Mouse (Mus musculus): ENCODE results near the gene Ulk4. TPM values are rescaled to one million over a fixed set of nuclear protein-coding genes. Genes with fewer than 3 reads are reported as not detected.
"Not testable (repeated sequence)": the region's sequence is repeated elsewhere in the genome, so short reads cannot be mapped to it uniquely, and the experiment has no call there.

Ulk4 gene
- total RNA-seq, 2 experiments from 2014 or later = 0.24 to 2.0 TPM

- no peak for ATAC-seq (replicated peaks; ENCODE audit: low FRiP score, low TSS enrichment, poor library complexity, severe bottlenecking)
Observed at GRCm38 (mm10) chr9:121204149-121204800, 72.7 kb downstream of the Ulk4 start.

DNA sequence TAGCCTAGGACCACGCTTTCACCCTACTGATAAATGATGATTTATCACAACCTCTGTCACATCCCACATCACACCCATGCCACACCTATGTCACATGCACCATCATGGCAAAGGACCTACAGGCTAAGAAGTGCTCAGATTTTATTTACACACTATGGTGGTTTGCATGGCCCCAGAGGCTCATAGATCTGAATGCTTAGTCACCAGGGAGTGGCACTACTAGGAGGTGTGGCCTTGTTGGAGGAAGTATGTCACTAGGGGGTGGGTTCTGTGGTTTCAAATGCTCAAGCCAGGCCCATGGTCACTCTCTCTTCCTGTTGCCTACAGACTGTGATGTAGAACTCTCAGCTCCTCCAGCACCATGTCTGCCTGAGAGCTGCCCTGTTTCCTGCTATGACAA, 73.3 kb downstream of the Ulk4 start:
- no peak for ATAC-seq (replicated peaks; ENCODE audit: low FRiP score, low TSS enrichment, poor library complexity, severe bottlenecking)

DNA sequence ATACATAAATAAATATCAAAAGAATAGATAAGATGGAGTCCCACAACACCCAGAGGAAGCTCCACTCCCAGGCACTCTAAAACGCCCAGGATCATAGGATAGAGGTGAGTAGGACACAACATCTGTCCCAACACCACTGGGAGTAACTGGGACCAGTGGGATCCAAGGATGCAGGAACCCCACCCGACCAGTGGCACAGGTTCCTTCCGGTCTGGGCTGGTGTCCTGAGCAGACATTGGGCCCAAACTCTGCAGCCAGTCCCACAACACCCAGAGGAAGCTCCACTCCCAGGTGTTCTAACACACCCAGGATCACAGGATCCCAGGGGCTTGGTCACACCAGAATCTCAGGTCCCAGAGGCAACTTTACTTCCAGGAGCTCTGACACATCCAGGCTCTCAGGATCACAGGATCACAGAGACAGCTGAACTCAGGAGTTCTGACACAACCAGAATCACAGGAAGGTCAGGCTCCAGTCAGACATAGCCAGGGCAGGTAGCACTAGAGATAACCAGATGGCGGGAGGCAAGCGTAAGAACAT, 77.8 kb downstream of the Ulk4 start:
- ATAC-seq (replicated peaks; ENCODE audit: low FRiP score, low TSS enrichment, poor library complexity, severe bottlenecking) = not testable (repeated sequence)

DNA sequence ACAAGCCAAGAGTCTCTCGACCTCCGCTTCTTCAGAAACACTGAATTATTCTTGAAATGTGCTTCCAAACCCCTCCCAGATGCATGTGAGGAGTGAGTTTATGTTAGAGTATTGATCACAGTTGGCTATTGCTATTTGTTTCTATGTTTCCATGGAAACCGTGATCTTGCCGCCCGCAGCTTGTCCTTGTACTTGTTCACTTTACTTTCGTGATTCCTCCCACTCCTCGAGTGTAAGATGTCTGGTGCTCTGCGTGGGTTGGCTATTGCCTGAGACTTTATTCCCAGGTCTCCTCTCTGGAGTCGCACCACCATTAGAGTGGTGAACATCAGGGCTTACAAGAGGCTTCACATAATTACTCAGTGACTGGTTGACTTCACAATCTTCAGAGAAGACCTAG, 80.5 kb downstream of the Ulk4 start:
- ATAC-seq (replicated peaks; ENCODE audit: low FRiP score, low TSS enrichment, poor library complexity, severe bottlenecking) = no peak

GRCm38 (mm10) chr9:121195106-121195505, 81.9 kb downstream of the Ulk4 start:
- ATAC-seq (replicated peaks; ENCODE audit: low FRiP score, low TSS enrichment, poor library complexity, severe bottlenecking) = no peak

DNA sequence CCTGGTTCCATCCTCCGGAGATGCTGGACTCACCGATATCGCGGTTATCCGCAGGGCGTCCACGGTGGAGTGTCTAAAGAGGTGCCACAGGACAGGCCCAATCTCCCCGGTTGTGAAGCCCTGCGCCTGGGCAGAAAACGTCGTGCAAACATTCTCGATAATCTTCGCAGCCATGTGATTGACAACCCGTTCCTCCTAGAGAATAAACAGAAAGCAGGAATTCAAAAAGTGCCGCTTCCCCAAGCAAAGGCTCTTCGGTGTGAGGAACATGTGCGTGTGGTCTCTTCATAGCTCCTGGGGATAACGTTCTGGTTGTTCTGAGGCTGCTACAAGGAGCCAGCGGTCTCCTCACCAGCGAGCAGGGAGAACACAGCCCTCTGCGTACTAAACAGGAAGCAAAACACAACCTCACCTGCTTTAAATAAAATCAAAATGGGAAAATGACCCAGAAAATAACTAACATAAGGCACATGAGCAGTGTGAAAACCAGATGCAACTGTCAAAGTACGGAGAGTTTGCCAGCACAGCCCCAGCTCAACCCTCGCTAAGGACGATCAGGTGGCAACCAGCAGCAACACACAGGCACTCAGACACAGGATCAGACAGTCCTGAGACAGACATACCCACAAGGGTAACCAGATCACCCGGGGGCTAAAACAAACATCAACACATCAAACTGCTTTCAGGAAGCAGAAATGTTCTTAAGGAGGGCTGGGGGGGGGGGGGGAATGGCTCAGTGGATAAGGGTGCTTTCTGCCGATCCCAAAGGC, 84.2 kb downstream of the Ulk4 start:
- no peak for ATAC-seq (replicated peaks; ENCODE audit: low FRiP score, low TSS enrichment, poor library complexity, severe bottlenecking)

DNA sequence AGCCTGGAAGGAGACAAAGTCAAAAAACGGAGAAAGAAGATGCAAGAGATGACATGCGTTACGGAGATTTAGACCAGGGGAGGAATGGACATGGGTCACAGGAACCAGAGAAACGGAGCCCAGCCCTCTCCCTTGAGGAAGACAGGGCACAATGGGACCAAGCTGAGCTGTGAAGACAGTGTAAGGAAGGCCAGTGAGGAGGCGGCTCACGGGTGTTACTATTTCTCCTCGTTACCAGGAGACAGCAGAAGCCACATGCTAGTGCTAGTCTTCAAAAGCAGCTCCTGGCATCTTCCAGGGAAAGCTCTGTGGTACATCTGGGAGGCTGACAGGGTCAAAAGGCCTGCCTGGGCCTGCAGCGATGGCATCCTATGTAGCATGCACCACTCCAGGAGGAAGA, 89.2 kb downstream of the Ulk4 start:
- no peak for ATAC-seq (replicated peaks; ENCODE audit: low FRiP score, low TSS enrichment, poor library complexity, severe bottlenecking)

- no peak for ATAC-seq (replicated peaks; ENCODE audit: low FRiP score, low TSS enrichment, poor library complexity, severe bottlenecking)
Observed at GRCm38 (mm10) chr9:121185796-121186195, 91.2 kb downstream of the Ulk4 start.

DNA sequence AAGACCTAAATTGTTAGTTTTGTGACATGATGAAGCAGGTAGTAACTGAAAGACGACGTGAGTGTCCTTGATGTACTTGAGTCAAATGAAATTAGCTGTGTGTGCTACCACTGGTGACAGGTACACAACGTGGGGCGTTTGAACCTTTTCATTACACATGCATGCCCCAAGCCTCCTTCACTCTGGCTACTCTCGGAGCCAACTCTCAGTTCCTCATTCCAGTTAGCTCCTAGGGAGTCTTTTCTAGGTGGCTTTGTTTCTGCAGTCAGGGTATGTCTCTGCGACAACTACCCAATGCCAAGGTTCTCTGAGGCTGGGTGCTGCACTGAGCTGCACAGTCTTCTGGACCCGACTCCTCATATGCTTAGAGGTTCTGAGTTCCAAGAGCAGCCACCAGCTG, 100.6 kb downstream of the Ulk4 start:
- no peak for ATAC-seq (replicated peaks; ENCODE audit: low FRiP score, low TSS enrichment, poor library complexity, severe bottlenecking)

DNA sequence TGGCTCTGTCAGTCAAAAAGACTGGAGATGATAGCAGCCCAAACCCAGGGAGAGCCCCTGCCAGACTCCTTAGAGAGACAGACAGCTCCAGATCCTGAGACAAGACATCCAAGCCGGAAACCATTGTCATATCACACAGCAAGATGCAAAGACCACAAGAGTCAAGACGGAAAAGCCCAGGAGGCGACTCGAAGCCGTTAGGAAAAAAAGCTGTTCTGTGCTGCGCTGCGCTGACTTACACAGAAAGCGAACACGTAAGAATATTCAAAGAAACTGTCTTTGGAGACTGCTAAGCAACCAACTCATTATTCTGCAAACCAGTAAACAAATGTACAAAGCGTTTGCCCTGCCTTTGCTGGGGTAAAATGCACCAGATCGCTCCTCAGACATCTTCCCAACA, 101.8 kb downstream of the Ulk4 start:
- ATAC-seq (replicated peaks; ENCODE audit: low FRiP score, low TSS enrichment, poor library complexity, severe bottlenecking) = no peak

DNA sequence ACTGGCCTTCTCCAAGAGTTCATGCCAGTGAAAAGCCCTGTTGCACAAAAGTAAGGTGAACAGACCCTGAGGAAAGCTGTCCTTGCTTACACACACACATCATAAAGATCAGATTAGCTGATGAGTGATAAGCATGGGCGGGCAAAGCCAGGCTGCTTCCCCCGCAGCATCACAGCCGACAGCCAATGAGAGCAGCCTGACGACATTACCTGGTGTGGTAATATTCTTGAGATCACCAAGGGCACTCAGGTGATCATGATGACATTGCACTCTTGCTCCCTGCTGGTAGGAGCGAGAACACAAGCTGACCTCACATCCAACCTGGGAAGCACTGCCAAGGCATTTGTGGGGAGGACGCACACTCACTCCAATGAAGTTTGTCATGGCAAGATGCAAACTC, 104.9 kb downstream of the Ulk4 start:
- ATAC-seq (replicated peaks; ENCODE audit: low FRiP score, low TSS enrichment, poor library complexity, severe bottlenecking) = no peak

- no peak for ATAC-seq (replicated peaks; ENCODE audit: low FRiP score, low TSS enrichment, poor library complexity, severe bottlenecking)
Observed at GRCm38 (mm10) chr9:121171609-121172008, 105.4 kb downstream of the Ulk4 start.

DNA sequence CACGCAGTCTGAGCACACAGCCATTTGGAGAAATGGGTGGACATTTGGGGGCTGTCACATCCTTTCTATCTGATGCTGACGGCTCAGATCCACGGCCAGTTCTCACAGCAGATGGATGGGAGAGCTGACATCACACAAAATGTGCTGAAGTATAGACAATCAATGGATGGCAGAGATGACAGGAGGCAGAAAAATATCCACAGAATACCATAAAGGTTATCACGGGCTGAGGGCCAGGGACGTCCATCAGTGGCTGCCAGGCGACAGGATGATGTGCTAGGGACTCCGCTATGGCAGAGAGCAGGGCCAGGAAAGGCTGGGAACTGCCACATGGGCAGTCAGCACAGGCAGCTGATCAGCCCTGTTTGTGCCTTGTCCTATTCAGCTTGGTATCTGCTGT, 112.4 kb downstream of the Ulk4 start:
- no peak for ATAC-seq (replicated peaks; ENCODE audit: low FRiP score, low TSS enrichment, poor library complexity, severe bottlenecking)

- peak; percentile 67; the same call in 1 of the 2 replicates for ATAC-seq (replicated peaks; ENCODE audit: low FRiP score, low TSS enrichment, poor library complexity, severe bottlenecking)
Observed at GRCm38 (mm10) chr9:121162789-121163188, 114.2 kb downstream of the Ulk4 start.

DNA sequence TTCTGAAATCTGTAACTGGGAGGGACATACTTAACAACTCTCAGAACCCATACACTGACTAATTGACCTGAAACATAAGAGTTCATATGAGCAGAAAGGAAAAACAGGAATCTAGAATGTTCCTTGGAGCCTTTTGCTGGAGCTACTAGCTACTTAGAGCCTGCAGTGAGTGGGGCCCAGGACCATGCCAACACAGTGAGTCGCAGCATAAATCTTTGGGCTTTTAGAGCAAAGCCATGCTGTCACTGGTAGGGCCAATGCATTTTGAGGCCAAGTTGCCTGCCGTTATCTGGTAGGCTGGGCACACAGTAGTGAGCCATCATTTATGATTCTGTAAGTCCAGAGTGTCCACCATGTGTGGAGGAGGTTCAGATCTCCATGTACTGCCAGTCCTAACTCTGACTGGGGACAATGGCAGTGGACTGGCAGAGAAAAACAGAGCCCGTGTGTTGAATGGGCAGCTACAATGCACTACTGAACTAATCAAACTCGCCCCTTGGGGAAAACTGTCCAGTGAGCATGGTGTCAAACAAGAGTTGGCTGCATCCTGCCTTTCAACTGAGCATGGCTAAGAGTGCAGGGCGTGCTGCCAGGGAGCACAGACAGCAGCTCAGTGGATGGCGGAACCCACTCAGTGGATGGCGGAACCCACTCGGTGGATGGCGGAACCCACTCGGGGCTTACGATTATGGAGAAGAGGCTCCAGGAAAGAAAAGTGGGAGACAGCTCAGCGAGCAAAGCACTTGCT, 115.0 kb downstream of the Ulk4 start:
- no peak for ATAC-seq (replicated peaks; ENCODE audit: low FRiP score, low TSS enrichment, poor library complexity, severe bottlenecking)

DNA sequence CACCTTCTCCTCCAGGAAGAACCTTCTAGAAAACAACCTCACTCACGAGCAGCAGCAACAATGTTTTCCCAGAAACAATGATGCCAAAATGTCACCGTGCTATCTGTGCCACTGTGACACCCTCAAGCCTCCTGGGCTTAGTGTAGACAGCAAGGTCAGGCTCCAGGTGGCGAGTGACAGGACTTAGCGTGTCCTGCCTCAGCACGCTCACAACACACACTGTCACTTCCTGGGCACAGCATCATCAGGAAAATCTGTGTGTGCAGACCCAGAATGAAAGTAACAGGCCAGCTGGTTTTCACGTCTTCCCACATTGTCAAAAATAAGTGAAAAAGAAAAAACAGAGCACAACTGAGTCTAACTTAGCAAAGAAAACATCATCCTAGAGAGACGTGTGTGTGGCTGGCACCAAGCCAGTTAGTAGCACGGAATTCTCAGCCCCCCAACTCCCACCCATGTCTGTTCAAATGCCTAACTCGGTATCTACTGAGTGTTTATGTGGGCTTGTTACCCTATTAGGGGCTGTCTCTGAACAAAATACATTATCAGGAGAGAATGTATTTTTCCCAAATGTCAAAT, 120.7 kb downstream of the Ulk4 start:
- ATAC-seq (replicated peaks; ENCODE audit: low FRiP score, low TSS enrichment, poor library complexity, severe bottlenecking) = no peak

- ATAC-seq (replicated peaks; ENCODE audit: low FRiP score, low TSS enrichment, poor library complexity, severe bottlenecking) = no peak
Observed at GRCm38 (mm10) chr9:121153276-121153675, 123.7 kb downstream of the Ulk4 start.

GRCm38 (mm10) chr9:121148602-121149001, 128.4 kb downstream of the Ulk4 start:
- ATAC-seq (replicated peaks; ENCODE audit: low FRiP score, low TSS enrichment, poor library complexity, severe bottlenecking) = no peak

DNA sequence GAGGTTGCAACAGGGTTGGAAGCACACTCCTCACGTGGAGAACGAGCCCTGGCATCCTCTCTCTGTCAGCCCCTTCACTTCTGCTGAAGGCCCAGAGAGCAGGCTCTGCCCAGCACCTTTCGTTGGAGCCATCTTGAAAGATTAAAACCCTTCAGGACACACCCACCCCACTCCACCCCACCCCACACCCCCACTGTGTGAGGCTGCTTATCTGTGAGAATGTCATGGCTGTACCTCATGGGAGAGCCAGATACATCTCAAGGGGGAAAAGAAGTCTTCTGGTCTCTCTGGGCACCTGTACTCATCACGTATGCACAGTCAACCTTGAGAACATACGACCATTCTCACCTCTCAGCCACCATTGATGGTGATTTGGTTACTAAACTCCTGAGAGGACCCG, 133.8 kb downstream of the Ulk4 start:
- ATAC-seq (replicated peaks; ENCODE audit: low FRiP score, low TSS enrichment, poor library complexity, severe bottlenecking) = no peak

GRCm38 (mm10) chr9:121132549-121132948, 144.4 kb downstream of the Ulk4 start:
- ATAC-seq (replicated peaks; ENCODE audit: low FRiP score, low TSS enrichment, poor library complexity, severe bottlenecking) = no peak
